Mouse (Mus musculus) skeletal muscle tissue, adult 2 months (tissue): ENCODE results near the gene Atxn2.

ENCODE experiments used
- DNase-seq: peaks from one replicate; pipeline ENCODE4 v3.0.0-alpha.2; 2012; ENCODE audit warnings: low read depth, low spot score

Gene Atxn2

GRCm38 (mm10) chr5:121762949-121763348 lies 51.8 kb downstream of the Atxn2 start:
- no peak for DNase-seq

DNA sequence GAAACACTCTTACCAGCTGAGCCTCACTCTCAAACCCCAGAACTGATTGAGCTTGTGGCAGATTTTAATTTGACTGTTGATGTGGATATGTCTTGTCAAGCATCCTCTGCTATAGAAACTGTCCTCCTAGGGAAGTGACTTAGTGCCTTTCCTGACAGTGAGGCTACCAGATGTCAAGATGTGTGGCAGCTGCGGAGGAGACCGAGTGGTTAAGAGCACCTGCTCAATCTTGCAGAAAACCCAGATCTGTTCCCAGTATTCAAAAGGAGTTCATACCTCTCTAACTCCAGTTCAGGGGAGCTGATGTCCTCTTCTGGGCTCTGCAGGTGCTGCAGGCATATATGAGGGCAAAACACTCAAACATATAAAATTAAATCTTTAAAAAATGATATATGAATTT lies 53.9 kb downstream of the Atxn2 start:
- no peak for DNase-seq

DNA sequence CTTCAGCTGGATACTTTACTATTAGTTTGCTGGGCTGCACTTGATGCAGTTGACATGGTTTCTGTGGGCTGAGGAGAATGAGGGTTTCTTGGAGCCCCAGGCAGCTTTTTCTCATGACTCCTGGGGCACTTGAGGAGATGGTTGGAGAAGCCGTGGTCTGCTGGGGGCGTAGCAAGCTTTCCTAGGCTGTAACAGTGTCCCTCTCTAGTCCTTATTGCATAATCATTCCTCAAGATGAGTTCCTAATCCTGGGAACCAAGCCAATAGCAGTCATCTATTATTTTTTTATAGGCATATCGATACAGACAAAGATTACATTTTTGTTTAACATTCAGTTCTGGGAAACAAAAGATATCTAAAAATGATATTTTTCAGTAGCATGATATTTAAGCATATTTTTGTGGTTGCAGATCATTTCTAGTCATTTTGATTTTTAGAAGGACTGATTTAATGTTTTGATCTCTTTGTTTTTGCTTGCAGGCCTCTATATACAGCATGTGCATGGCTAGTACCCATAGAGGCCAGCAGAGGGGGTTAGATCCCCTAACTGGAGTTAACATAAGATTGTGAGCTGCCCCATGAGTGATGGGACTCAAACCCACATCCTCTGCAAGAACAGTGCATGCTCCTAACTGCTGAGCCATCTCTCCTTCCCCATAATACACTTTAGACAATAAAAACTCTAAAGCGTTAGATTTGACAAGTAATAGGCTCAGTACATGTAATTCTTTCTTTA lies 55.1 kb downstream of the Atxn2 start:
- no peak for DNase-seq

- no peak for DNase-seq
Measured at GRCm38 (mm10) chr5:121767564-121767963, 56.4 kb downstream of the Atxn2 start.

GRCm38 (mm10) chr5:121769827-121770226 lies 58.7 kb downstream of the Atxn2 start:
- DNase-seq = no peak

DNA sequence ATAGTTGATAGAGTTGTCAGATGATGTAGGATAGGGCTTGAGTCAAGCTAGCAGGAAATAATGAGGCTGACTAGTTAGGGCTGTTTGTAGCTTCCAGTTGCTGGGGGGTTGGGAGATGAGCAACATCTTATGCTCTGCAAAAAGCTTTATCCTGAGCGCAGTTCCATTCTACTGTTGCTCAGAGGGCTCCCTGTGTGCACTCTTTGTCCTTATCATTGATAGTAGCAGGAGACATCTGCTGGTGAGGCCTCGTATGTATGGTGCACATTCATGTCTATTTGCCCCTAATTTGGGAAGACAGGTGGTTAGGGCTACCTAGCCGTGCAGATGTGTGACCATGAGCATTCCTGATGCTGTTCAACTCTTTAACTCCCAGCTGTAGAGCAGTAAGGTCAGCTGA lies 60.5 kb downstream of the Atxn2 start:
- no peak for DNase-seq

DNA sequence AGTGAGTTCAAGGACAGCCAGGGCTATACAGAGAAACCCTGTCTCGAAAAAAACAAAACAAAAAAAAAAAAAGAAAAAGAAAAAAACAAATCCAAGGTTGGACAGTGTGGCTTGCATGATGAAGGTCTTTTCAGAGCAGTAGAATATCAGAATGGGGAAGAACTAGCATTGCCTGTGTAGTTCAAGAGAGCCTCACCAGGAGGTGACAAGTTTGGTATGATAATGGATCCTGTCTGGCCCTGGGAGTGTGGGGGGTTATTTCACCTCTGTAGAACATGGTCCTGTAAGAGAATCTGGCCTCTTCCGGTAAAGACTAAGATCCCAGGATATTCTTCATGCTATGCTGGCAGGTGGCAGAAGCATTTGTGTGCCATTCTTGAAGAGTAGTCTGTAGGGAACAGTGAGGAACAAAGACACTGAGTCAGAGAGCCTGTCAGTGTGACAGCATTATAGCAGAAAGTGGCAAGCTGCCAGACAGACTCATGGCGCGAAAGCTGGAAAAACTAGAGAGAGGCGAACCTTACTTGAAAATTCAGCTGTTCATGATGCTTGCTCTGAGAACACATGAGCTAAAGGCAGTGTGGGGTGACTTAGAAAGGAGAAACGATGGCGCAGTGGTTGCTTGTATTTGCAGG lies 67.5 kb downstream of the Atxn2 start:
- no peak for DNase-seq

DNA sequence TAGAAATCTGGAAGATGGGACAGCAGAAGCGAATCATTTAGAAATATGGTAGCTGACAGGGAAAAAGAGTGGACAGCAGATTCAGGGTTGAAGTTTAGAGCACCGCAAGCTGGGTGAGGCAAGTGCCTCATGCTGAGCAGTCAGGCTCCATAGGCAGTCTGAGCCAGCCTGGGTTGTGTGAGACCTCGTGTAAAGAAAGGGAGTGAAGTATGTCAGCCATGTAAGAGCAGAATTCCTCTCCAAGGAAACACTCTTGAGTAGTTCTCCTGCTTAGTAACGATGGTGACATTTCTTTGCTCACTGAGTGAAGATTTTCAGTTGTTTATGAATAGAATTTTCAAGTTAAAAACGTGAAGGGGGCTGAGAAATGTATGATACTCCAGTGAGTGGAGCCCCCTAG lies 69.0 kb downstream of the Atxn2 start:
- DNase-seq = no peak

DNA sequence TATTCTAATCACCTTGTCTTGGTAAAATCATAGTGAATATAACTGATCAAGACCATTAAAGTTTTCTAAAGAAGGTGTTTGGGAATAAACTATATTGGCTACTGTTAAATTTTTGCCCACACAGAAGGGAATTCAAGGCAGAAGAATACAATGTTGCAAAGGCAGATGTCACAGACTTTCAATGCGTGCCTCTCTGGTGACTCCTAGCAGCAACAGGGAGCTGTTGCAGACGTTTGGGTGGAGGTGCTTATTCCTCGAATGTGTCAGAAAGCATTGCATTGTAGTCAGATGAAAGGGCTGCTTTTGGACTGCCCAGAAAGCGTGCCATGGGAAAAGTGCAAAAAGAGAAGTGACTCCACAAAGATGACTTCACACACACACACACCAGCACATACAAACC lies 71.3 kb downstream of the Atxn2 start:
- no peak for DNase-seq

GRCm38 (mm10) chr5:121783862-121784500 lies 72.8 kb downstream of the Atxn2 start:
- DNase-seq = peak; percentile 86

DNA sequence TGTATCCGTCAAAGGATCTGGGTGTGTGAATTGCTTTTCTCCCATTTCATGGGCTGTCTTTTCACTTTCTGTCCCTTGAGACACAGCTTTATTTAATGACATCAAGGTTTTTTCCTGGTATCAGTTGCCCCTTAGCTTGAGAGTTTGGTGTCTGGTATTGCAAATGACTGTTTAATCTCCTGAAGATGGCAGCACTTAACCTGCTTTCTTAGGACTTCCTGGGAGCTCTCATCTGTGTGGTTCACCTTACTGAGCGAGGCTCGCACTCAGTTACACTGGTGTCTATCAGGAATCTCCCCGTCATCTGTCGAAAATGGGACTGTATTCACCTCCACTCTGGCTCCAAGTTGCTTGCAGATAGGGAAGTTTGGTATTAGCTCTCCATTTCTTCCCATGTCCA lies 79.9 kb downstream of the Atxn2 start:
- DNase-seq = no peak

GRCm38 (mm10) chr5:121795800-121796199 lies 84.7 kb downstream of the Atxn2 start:
- no peak for DNase-seq

DNA sequence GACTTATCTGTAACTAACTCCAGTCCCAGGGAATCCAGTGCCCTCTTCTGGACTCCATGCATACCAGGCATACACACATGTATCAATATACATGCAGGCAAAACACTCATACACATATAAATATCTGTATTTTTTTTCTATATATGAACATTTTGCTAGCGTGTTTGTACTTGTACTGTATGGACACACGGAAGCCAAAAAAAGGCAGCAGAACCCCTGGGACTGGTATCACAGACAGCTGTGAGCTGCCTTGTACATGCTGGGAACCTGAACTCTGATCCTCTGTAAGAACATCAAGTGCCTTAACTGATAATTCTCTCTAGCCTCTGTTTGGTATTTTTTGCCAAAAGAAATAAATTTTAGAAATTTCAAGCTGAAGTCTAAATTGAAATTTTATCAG lies 87.3 kb downstream of the Atxn2 start:
- DNase-seq = no peak

DNA sequence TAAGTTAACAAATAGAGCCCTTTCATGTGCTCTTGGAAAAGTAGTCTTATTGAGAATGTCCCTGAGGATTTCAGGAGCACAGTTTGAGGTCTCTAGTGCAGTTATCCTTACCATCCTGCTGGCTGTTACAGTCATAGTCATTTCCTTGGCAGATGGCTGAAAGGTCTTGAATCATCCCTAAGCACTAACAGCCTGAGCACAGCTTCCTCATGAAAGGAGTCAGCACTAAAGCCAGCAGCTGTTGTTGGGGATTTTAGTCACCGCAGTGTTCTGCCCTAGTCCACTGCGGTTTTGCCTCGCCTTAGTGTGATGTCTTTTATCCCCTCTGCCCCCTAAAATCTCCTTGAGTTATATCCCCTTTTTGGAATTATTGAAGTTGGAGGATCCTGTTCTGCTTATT lies 96.0 kb downstream of the Atxn2 start:
- DNase-seq = peak; percentile 38

GRCm38 (mm10) chr5:121808202-121808601 lies 97.1 kb downstream of the Atxn2 start:
- no peak for DNase-seq

DNA sequence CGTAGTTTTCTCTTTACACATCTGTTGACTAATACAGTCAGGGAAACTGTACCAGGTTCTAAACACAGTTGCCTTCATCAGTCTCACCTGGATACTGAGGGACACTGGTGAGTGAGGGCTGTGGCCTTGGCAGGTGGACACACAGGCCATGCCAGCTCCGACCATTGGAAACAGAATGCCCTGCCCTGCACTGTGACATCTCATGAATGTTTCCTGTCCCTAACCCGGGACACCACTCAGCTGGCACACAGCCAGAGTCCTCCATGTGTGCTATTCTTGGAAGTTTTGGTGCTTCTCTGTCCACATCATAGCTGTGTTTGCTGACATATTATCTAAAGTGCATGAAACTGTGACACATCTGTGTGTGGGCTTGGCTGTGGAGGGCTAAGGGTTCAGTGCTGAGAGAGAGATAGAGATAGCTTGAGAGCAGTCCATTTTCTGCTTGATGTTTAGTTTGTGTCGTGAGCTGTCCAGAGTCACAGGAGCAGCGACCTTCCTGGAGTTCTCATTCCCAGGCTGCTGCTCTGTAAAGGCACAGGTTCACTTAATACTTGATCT lies 98.6 kb downstream of the Atxn2 start:
- DNase-seq = no peak

DNA sequence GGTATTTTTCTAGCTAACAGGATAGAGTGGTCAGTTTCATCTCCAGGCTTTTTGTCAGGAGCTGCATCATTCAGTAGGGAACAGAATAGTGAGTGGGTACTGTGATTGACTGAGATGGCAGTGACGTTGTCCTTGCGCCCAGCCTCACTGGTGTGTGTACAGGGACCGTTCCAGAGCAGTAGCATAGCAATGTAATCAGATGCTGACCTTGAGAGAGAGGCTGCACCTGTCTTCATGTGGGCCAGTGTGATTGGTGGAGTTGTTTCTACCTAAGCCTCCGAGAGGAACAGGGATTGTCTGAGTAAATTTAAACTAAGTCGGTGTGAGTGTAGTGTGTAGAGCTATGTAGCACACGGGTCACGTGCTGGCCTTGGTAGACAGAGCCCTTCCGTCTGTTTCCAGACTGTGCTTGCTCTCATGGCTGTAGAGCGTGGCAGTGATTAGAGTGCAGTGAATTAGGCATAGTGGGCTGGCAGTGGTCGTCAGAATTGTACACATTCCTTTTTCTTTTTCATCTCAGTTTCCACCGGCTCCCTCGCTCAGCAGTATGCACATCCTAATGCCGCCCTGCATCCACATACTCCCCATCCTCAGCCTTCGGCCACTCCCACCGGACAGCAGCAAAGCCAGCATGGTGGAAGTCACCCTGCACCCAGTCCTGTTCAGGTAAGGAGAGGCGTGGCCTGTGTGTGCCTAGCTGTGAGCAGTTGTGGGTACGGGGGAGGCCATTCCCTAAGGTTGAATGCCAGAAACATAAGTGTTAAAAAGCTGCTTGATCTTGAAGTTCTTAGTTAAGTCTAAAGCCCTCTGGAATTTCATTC lies 99.4 kb downstream of the Atxn2 start:
- DNase-seq = no peak

DNA sequence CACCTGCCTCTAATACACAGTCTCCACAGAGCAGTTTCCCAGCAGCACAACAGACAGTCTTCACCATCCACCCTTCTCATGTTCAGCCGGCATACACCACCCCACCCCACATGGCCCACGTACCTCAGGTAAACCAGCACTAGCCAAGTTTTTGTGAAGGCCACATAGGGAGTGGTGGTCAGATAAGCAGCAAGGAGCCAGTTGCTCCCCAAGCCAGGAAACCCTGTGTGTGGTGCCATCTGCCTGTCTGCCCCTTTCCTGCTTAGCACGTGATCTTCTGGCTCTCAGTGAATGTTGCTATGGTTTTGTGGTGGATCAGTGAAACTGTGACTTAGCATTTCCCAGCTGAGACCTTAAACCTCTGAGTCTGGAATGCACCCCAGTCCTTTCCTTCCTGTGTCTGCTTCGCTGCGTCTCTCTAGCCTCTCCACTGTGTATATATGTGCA lies 100.4 kb downstream of the Atxn2 start:
- no peak for DNase-seq

GRCm38 (mm10) chr5:121812526-121813243 lies 101.5 kb downstream of the Atxn2 start:
- DNase-seq = no peak

DNA sequence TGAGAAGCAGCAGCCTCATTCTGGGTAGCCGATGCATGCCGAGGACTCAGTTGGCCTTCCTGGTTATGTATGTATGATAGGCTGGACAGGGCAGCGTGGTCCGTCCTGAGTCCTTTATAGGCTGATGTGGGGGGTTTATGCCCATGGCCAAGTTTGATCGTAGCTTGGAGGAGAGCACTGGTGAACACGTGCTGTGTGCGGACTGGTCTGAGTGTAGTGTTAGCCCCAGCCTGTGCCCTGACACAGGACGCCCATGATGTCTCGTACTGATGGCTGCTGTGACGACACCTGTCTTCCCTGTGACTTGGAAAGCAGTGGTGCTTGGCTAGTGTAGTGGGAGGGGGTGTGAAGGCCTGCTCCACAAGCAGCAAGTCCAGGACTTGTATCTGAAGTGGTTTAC lies 102.6 kb downstream of the Atxn2 start:
- DNase-seq = no peak

- DNase-seq = peak; percentile 57
Measured at GRCm38 (mm10) chr5:121815067-121815466, 103.9 kb downstream of the Atxn2 start.
